Mouse (Mus musculus): ENCODE measurements around the gene Oasl2. TPM values are rescaled to one million over a fixed set of nuclear protein-coding genes. Genes with fewer than 3 reads are reported as not detected.
"Not testable (repeated sequence)": the region's sequence is repeated elsewhere in the genome, so short reads cannot be mapped to it uniquely, and the experiment has no call there.

Gene Oasl2
- polyA plus RNA-seq (2012; rRNA removed) = 1.3 TPM in 2 replicates
- 2.0 and 2.1 TPM in 2 replicates for polyA plus RNA-seq (2014; fragmentation: Nextera tagmentation; extraction: Ambion mirVana)

- no peak within 1 kb of the TSS for H3K27ac ChIP-seq
- H3K4me3 ChIP-seq (ENCODE audit: insufficient read depth in 1 of 2, low read depth in 2 of 2, low read length in 2 of 2) = peak within 1 kb of the TSS in 1 of 2 experiments; percentile 31; a peak in 2 of 4 replicates
- H3K27me3 ChIP-seq (ENCODE audit: control insufficient read depth, insufficient read depth, low read length) = no peaks in the 10 kb centered on the region; the same call in 1 of the 2 replicates
- H3K9me3 ChIP-seq (ENCODE audit: control insufficient read depth, low read length) = no peaks in the 10 kb centered on the region
- WGBS (ENCODE audit: insufficient replicate concordance) = 36% methylated on average over 13 of the region's 13 CpGs
- H3K36me3 ChIP-seq (replicated peaks; ENCODE audit: control insufficient read depth, insufficient read depth, low read depth) = no peaks in the 10 kb centered on the region
- H3K4me1 ChIP-seq (replicated peaks; ENCODE audit: control insufficient read depth in 2 of 2, insufficient read depth in 2 of 2, low read length in 1 of 2) = peaks cover 0 to 6% of the 10 kb centered on the region in 2 experiments; a peak in 2 of 4 replicates
- peak within 1 kb of the TSS; percentile 32 for H3K4me2 ChIP-seq (ENCODE audit: low read depth)
- no peak for ATAC-seq (ENCODE audit: insufficient read depth)
- peak in 1 of 3 experiments; percentile 26 for DNase-seq (ENCODE audit: low read depth in 3 of 3, low spot score in 3 of 3)
- TF ChIP-seq CTCF (IDR thresholded peaks at IDR 0.05; ENCODE audit: low read depth) = no peak
- no peak for TF ChIP-seq EP300 (IDR thresholded peaks at IDR 0.05; ENCODE audit: low read depth)
- no peak within 1 kb of the TSS for H3K9ac ChIP-seq (replicated peaks)
Measured at GRCm38 (mm10) chr5:114896688-114897373, at the start of gene Oasl2. Gene Oasl2, plus strand, starts transcription at chr5:114896936.

- no peak for TF ChIP-seq EP300 (IDR thresholded peaks at IDR 0.05; ENCODE audit: low read depth)
Measured at GRCm38 (mm10) chr5:114851565-114852236, 45.0 kb upstream of the Oasl2 start.

DNA sequence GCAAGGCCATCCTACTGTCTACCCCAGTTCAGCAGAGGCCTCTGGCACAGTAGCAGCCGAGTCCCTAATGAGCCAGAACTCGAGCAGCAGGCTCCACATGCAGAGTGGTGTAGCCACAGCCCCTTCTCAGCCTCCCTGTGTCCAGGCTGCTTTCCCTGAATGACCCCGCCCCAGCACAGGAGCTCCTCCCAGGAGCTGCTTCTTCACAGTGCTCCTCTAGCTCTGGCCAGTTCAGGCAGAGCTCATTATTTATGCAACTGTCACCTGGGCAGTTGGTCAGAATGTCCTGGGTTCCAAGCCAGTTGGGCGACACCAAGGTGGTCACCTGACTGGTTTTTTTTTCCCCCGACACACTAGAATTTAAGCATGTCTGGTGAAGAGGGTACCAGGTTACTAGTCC lies 43.4 kb upstream of the Oasl2 start, which contains the start of gene 4930519G04Rik:
Gene 4930519G04Rik (plus strand): TSS at position 301 of the 400 bp plus-strand sequence.
- WGBS (ENCODE audit: insufficient replicate concordance) = 55% methylated on average over 3 of the region's 5 CpGs
- H3K36me3 ChIP-seq (replicated peaks; ENCODE audit: control insufficient read depth, insufficient read depth, low read depth); H3K9me3 ChIP-seq (ENCODE audit: control insufficient read depth, low read length); H3K4me3 ChIP-seq (ENCODE audit: insufficient read depth in 1 of 2, low read depth in 2 of 2, low read length in 2 of 2); H3K9ac ChIP-seq (replicated peaks); H3K27ac ChIP-seq; DNase-seq (ENCODE audit: low read depth in 3 of 3, low spot score in 3 of 3); H3K4me2 ChIP-seq (ENCODE audit: low read depth); H3K4me1 ChIP-seq (replicated peaks; ENCODE audit: control insufficient read depth in 2 of 2, insufficient read depth in 2 of 2, low read length in 1 of 2); H3K27me3 ChIP-seq (ENCODE audit: control insufficient read depth, insufficient read depth, low read length); ATAC-seq (ENCODE audit: insufficient read depth): not testable (repeated sequence)

More at GRCm38 (mm10) chr5:114851565-114852236, 45.0 kb upstream of the Oasl2 start:
- WGBS (ENCODE audit: insufficient replicate concordance) = 64% methylated on average over 20 of the region's 20 CpGs
- Histone ChIP-seq H3K4me3 (ENCODE audit: insufficient read depth in 1 of 2, low read depth in 2 of 2, low read length in 2 of 2) (no peak overlapping the region), H3K9me3 (ENCODE audit: control insufficient read depth, low read length) (no peaks in the 10 kb centered on the region), H3K27me3 (ENCODE audit: control insufficient read depth, insufficient read depth, low read length) (no peaks in the 10 kb centered on the region), H3K4me2 (ENCODE audit: low read depth) (no peak overlapping the region), H3K4me1 (replicated peaks; ENCODE audit: control insufficient read depth in 2 of 2, insufficient read depth in 2 of 2, low read length in 1 of 2) (no peaks in the 10 kb centered on the region), H3K9ac (replicated peaks) (no peak overlapping the region), H3K27ac (no peak overlapping the region), H3K36me3 (replicated peaks; ENCODE audit: control insufficient read depth, insufficient read depth, low read depth) (no peaks in the 10 kb centered on the region)
- ATAC-seq (ENCODE audit: insufficient read depth) (peak; percentile 63), DNase-seq (ENCODE audit: low read depth in 3 of 3, low spot score in 3 of 3) (no peak)

DNA sequence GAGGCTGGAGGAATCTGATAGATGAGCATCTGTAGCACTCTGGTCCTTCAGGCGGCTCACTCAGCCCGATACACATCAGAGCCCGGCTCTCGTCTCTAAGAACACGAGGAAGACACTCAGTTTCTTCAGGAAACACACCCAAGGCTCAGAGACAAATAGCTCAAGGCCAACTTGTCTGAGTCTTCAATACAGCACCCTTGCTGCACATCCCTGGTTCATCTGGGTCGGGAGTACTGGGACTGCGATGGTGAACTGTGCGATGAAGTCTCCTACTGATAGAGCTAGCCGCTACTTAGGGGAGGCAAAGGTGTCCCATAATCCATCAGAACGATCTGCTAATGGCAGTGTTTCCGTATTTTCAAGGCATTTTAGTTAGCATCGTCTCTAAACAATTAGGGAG lies 38.2 kb upstream of the Oasl2 start, which contains the start of gene Gm9936:
Gene Gm9936 (minus strand): TSS at position 101 of the 400 bp plus-strand sequence.
- Histone ChIP-seq H3K27me3 (ENCODE audit: control insufficient read depth, insufficient read depth, low read length) (no peaks in the 10 kb centered on the region; the same call in 1 of the 2 replicates), H3K36me3 (replicated peaks; ENCODE audit: control insufficient read depth, insufficient read depth, low read depth) (no peaks in the 10 kb centered on the region), H3K9me3 (ENCODE audit: control insufficient read depth, low read length) (no peaks in the 10 kb centered on the region), H3K27ac (no peak within 1 kb of the TSS), H3K4me3 (ENCODE audit: insufficient read depth in 1 of 2, low read depth in 2 of 2, low read length in 2 of 2) (no peak within 1 kb of the TSS), H3K4me1 (replicated peaks; ENCODE audit: control insufficient read depth in 2 of 2, insufficient read depth in 2 of 2, low read length in 1 of 2) (no peaks in the 10 kb centered on the region), H3K4me2 (ENCODE audit: low read depth) (no peak within 1 kb of the TSS; the same call in 1 of the 2 replicates), H3K9ac (replicated peaks) (no peak within 1 kb of the TSS)
- TF ChIP-seq CTCF (IDR thresholded peaks at IDR 0.05; ENCODE audit: low read depth) (no peak), EP300 (IDR thresholded peaks at IDR 0.05; ENCODE audit: low read depth) (no peak)
- ATAC-seq (ENCODE audit: insufficient read depth) = no peak
- 66% methylated on average over 12 of the region's 12 CpGs for WGBS (ENCODE audit: insufficient replicate concordance)
- no peak for DNase-seq (ENCODE audit: low read depth in 3 of 3, low spot score in 3 of 3)

DNA sequence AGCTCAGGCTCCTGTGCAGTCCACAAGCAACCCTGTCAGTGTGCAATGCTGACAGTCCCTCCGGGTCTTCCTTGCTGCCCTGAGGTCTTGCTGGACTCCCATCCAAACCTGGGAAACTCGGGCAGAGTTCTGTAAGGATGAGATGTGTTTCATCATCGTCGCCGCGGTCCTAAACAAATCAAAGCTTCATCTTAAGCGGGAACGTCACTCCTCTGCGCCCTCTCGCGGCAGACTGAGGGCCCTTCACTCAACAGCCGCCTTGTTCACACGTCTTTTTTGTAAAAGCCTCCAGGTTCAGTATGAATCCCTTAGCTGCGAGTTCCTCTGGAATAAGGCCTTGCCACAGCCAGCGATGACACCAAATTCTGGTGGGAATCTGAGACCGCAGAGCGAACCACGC lies 37.5 kb upstream of the Oasl2 start:
- Histone ChIP-seq H3K9me3 (ENCODE audit: control insufficient read depth, low read length) (no peaks in the 10 kb centered on the region), H3K4me2 (ENCODE audit: low read depth) (no peak overlapping the region; the same call in 1 of the 2 replicates)
- DNase-seq (ENCODE audit: low read depth in 3 of 3, low spot score in 3 of 3) = peak; percentile 10 to 32 (median 14)

More for the DNA sequence above, 37.5 kb upstream of the Oasl2 start:
- H3K27me3 ChIP-seq (ENCODE audit: control insufficient read depth, insufficient read depth, low read length) = no peaks in the 10 kb centered on the region; the same call in 1 of the 2 replicates
- ATAC-seq (ENCODE audit: insufficient read depth) = no peak
- no peak overlapping the region for H3K27ac ChIP-seq
- 7% methylated on average over 18 of the region's 18 CpGs for WGBS (ENCODE audit: insufficient replicate concordance)
- no peaks in the 10 kb centered on the region for H3K36me3 ChIP-seq (replicated peaks; ENCODE audit: control insufficient read depth, insufficient read depth, low read depth)
- no peak overlapping the region for H3K9ac ChIP-seq (replicated peaks)
- no peaks in the 10 kb centered on the region for H3K4me1 ChIP-seq (replicated peaks; ENCODE audit: control insufficient read depth in 2 of 2, insufficient read depth in 2 of 2, low read length in 1 of 2)
- H3K4me3 ChIP-seq (ENCODE audit: insufficient read depth in 1 of 2, low read depth in 2 of 2, low read length in 2 of 2) = no peak overlapping the region
- peak; percentile 86 for TF ChIP-seq CTCF (IDR thresholded peaks at IDR 0.05; ENCODE audit: low read depth)
- TF ChIP-seq EP300 (IDR thresholded peaks at IDR 0.05; ENCODE audit: low read depth) = no peak

Measured in liver, embryonic 14.5 days (tissue).